Mouse (Mus musculus): ENCODE data around the gene Stam. TPM values are rescaled to one million over a fixed set of nuclear protein-coding genes. Genes with fewer than 3 reads are reported as not detected.

Gene Stam
- polyA plus RNA-seq, 1 experiment from 2014 or later = 71.0 TPM

GRCm38 (mm10) chr2:14054716-14055115, 19.2 kb upstream of the Stam start:
- H3K9me3 ChIP-seq (ENCODE audit: control insufficient read depth, low read length) = no peaks in the 10 kb centered on the region
- no peaks in the 10 kb centered on the region for H3K4me1 ChIP-seq (ENCODE audit: control insufficient read depth, insufficient read depth, low read length)
- WGBS = 3% methylated on average over 6 of the region's 6 CpGs
- no peaks in the 10 kb centered on the region for H3K36me3 ChIP-seq (ENCODE audit: control insufficient read depth, insufficient read depth, low read length)
- H3K27ac ChIP-seq (replicated peaks; ENCODE audit: low read depth, low read length) = peak overlapping the region; percentile 82
- peak overlapping the region; percentile 83 for H3K4me2 ChIP-seq (ENCODE audit: low read depth, low read length)
- peak overlapping the region; percentile 79 for H3K4me3 ChIP-seq (ENCODE audit: low read depth, low read length)
- ATAC-seq (ENCODE audit: low read depth) (no peak), DNase-seq (ENCODE audit: low spot score) (no peak)
- H3K9ac ChIP-seq (ENCODE audit: low read depth, low read length) = peak overlapping the region; percentile 80
- no peaks in the 10 kb centered on the region for H3K27me3 ChIP-seq (replicated peaks; ENCODE audit: control insufficient read depth, insufficient read depth, low read length)

GRCm38 (mm10) chr2:14055168-14055565, 18.7 kb upstream of the Stam start:
- Histone ChIP-seq H3K9me3 (ENCODE audit: control insufficient read depth, low read length) (no peaks in the 10 kb centered on the region), H3K27ac (replicated peaks; ENCODE audit: low read depth, low read length) (peak overlapping the region; percentile 82), H3K4me3 (ENCODE audit: low read depth, low read length) (peak overlapping the region; percentile 79), H3K27me3 (replicated peaks; ENCODE audit: control insufficient read depth, insufficient read depth, low read length) (no peaks in the 10 kb centered on the region), H3K4me1 (ENCODE audit: control insufficient read depth, insufficient read depth, low read length) (no peaks in the 10 kb centered on the region), H3K36me3 (ENCODE audit: control insufficient read depth, insufficient read depth, low read length) (no peaks in the 10 kb centered on the region), H3K9ac (ENCODE audit: low read depth, low read length) (peak overlapping the region; percentile 80), H3K4me2 (ENCODE audit: low read depth, low read length) (peak overlapping the region; percentile 83)
- 0% methylated on average over 6 of the region's 58 CpGs for whole genome bisulfite sequencing
- DNase-seq (ENCODE audit: low spot score) = no peak
- peak; percentile 89 for ATAC-seq (ENCODE audit: low read depth)

- Histone ChIP-seq H3K4me2 (ENCODE audit: low read depth, low read length) (peak within 1 kb of the TSS; percentile 83), H3K27me3 (replicated peaks; ENCODE audit: control insufficient read depth, insufficient read depth, low read length) (no peaks in the 10 kb centered on the region), H3K9me3 (ENCODE audit: control insufficient read depth, low read length) (no peaks in the 10 kb centered on the region), H3K4me3 (ENCODE audit: low read depth, low read length) (peak within 1 kb of the TSS; percentile 79), H3K9ac (ENCODE audit: low read depth, low read length) (peak within 1 kb of the TSS; percentile 80), H3K27ac (replicated peaks; ENCODE audit: low read depth, low read length) (peak within 1 kb of the TSS; percentile 82), H3K36me3 (ENCODE audit: control insufficient read depth, insufficient read depth, low read length) (no peaks in the 10 kb centered on the region), H3K4me1 (ENCODE audit: control insufficient read depth, insufficient read depth, low read length) (no peaks in the 10 kb centered on the region)
- ATAC-seq (ENCODE audit: low read depth) (peak; percentile 87), DNase-seq (ENCODE audit: low spot score) (peak; percentile 90)
- under 1% methylated on average over 34 of the region's 101 CpGs for WGBS
These were observed 18.1 kb upstream of the Stam start, which contains the start of gene Hacd1 for GRCm38 (mm10) chr2:14055566-14056331. Hacd1 (minus strand) TSS chr2:14056135.

GRCm38 (mm10) chr2:14065704-14066650, 7.9 kb upstream of the Stam start:
- no peaks in the 10 kb centered on the region for H3K27me3 ChIP-seq (replicated peaks; ENCODE audit: control insufficient read depth, insufficient read depth, low read length)
- H3K36me3 ChIP-seq (ENCODE audit: control insufficient read depth, insufficient read depth, low read length) = no peaks in the 10 kb centered on the region
- no peaks in the 10 kb centered on the region for H3K4me1 ChIP-seq (ENCODE audit: control insufficient read depth, insufficient read depth, low read length)
- no peaks in the 10 kb centered on the region for H3K9me3 ChIP-seq (ENCODE audit: control insufficient read depth, low read length)
- 62% methylated on average over 2 of the region's 2 CpGs for WGBS
- H3K27ac ChIP-seq (replicated peaks; ENCODE audit: low read depth, low read length) = no peak overlapping the region
- no peak for ATAC-seq (ENCODE audit: low read depth)
- no peak overlapping the region for H3K4me2 ChIP-seq (ENCODE audit: low read depth, low read length)
- no peak overlapping the region for H3K4me3 ChIP-seq (ENCODE audit: low read depth, low read length)
- H3K9ac ChIP-seq (ENCODE audit: low read depth, low read length) = no peak overlapping the region
- DNase-seq (ENCODE audit: low spot score) = no peak

GRCm38 (mm10) chr2:14069027-14069426, 4.9 kb upstream of the Stam start:
- ATAC-seq (ENCODE audit: low read depth) (no peak), DNase-seq (ENCODE audit: low spot score) (no peak)
- Histone ChIP-seq H3K36me3 (ENCODE audit: control insufficient read depth, insufficient read depth, low read length) (no peaks in the 10 kb centered on the region), H3K27me3 (replicated peaks; ENCODE audit: control insufficient read depth, insufficient read depth, low read length) (no peaks in the 10 kb centered on the region), H3K27ac (replicated peaks; ENCODE audit: low read depth, low read length) (no peak overlapping the region), H3K4me2 (ENCODE audit: low read depth, low read length) (no peak overlapping the region), H3K4me3 (ENCODE audit: low read depth, low read length) (no peak overlapping the region), H3K4me1 (ENCODE audit: control insufficient read depth, insufficient read depth, low read length) (no peaks in the 10 kb centered on the region), H3K9ac (ENCODE audit: low read depth, low read length) (no peak overlapping the region), H3K9me3 (ENCODE audit: control insufficient read depth, low read length) (no peaks in the 10 kb centered on the region)
- WGBS = 86% methylated on average over 2 of the region's 2 CpGs

GRCm38 (mm10) chr2:14070466-14070865, 3.4 kb upstream of the Stam start:
- Histone ChIP-seq H3K9me3 (ENCODE audit: control insufficient read depth, low read length) (no peaks in the 10 kb centered on the region), H3K4me2 (ENCODE audit: low read depth, low read length) (no peak overlapping the region), H3K4me1 (ENCODE audit: control insufficient read depth, insufficient read depth, low read length) (peaks cover 7% of the 10 kb centered on the region), H3K4me3 (ENCODE audit: low read depth, low read length) (no peak overlapping the region), H3K27ac (replicated peaks; ENCODE audit: low read depth, low read length) (no peak overlapping the region), H3K27me3 (replicated peaks; ENCODE audit: control insufficient read depth, insufficient read depth, low read length) (no peaks in the 10 kb centered on the region), H3K36me3 (ENCODE audit: control insufficient read depth, insufficient read depth, low read length) (no peaks in the 10 kb centered on the region), H3K9ac (ENCODE audit: low read depth, low read length) (no peak overlapping the region)
- WGBS = 81% methylated on average over 8 of the region's 8 CpGs
- no peak for DNase-seq (ENCODE audit: low spot score)
- no peak for ATAC-seq (ENCODE audit: low read depth)

GRCm38 (mm10) chr2:14073008-14073361, 913 bp upstream of the Stam start:
- Histone ChIP-seq H3K36me3 (ENCODE audit: control insufficient read depth, insufficient read depth, low read length) (no peaks in the 10 kb centered on the region), H3K9ac (ENCODE audit: low read depth, low read length) (peak overlapping the region; percentile 92), H3K9me3 (ENCODE audit: control insufficient read depth, low read length) (no peaks in the 10 kb centered on the region), H3K27ac (replicated peaks; ENCODE audit: low read depth, low read length) (peak overlapping the region; percentile 92), H3K4me1 (ENCODE audit: control insufficient read depth, insufficient read depth, low read length) (peaks cover 17% of the 10 kb centered on the region), H3K4me2 (ENCODE audit: low read depth, low read length) (peak overlapping the region; percentile 60), H3K4me3 (ENCODE audit: low read depth, low read length) (peak overlapping the region; percentile 76), H3K27me3 (replicated peaks; ENCODE audit: control insufficient read depth, insufficient read depth, low read length) (no peaks in the 10 kb centered on the region)
- 14% methylated on average over 8 of the region's 8 CpGs for WGBS
- ATAC-seq (ENCODE audit: low read depth) (no peak), DNase-seq (ENCODE audit: low spot score) (no peak)

GRCm38 (mm10) chr2:14074221-14074901, 463 bp downstream of the Stam start:
- Histone ChIP-seq H3K27ac (replicated peaks; ENCODE audit: low read depth, low read length) (peak overlapping the region; percentile 92), H3K4me1 (ENCODE audit: control insufficient read depth, insufficient read depth, low read length) (peaks cover 17% of the 10 kb centered on the region), H3K9ac (ENCODE audit: low read depth, low read length) (peak overlapping the region; percentile 92), H3K4me3 (ENCODE audit: low read depth, low read length) (peak overlapping the region; percentile 76), H3K9me3 (ENCODE audit: control insufficient read depth, low read length) (no peaks in the 10 kb centered on the region), H3K36me3 (ENCODE audit: control insufficient read depth, insufficient read depth, low read length) (no peaks in the 10 kb centered on the region), H3K27me3 (replicated peaks; ENCODE audit: control insufficient read depth, insufficient read depth, low read length) (no peaks in the 10 kb centered on the region), H3K4me2 (ENCODE audit: low read depth, low read length) (peak overlapping the region; percentile 60)
- ATAC-seq (ENCODE audit: low read depth) (peak; percentile 31), DNase-seq (ENCODE audit: low spot score) (peak; percentile 27)
- WGBS = under 1% methylated on average over 32 of the region's 38 CpGs

Data from embryonic facial prominence, embryonic 14.5 days (tissue).